Mouse (Mus musculus): ENCODE data around the gene Glis3. TPM values are rescaled to one million over a fixed set of nuclear protein-coding genes. Genes with fewer than 3 reads are reported as not detected.

Gene Glis3
- polyA plus RNA-seq (2012; rRNA removed) = 3.1 and 4.5 TPM in 2 replicates
- polyA plus RNA-seq (2014; fragmentation: Nextera tagmentation; extraction: Ambion mirVana) = 2.9 and 5.1 TPM in 2 replicates

GRCm38 (mm10) chr19:28679776-28680391, at the start of gene Glis3:
Glis3 (minus strand) TSS chr19:28680077.
- peak within 1 kb of the TSS; percentile 66 for H3K9ac ChIP-seq (ENCODE audit: low read depth, low read length, severe bottlenecking)
- DNase-seq (ENCODE audit: low spot score) = peak; percentile 68
- H3K36me3 ChIP-seq (ENCODE audit: control insufficient read depth, insufficient read depth, low read length) = no peaks in the 10 kb centered on the region
- H3K9me3 ChIP-seq (ENCODE audit: control insufficient read depth, low read length) = no peaks in the 10 kb centered on the region
- H3K27me3 ChIP-seq (ENCODE audit: control insufficient read depth, insufficient read depth, low read length) = peaks cover 13% of the 10 kb centered on the region; the same call in 1 of the 2 replicates
- WGBS = under 1% methylated on average over 38 of the region's 66 CpGs
- peaks cover 13% of the 10 kb centered on the region for H3K4me1 ChIP-seq (ENCODE audit: control insufficient read depth, insufficient read depth, low read length)
- ATAC-seq (ENCODE audit: low FRiP score, low read depth) = peak; percentile 91
- 0 out of 2 replicates have a peak within 1 kb of the TSS, but pooled peaks have one; percentile 20 for H3K27ac ChIP-seq (replicated peaks; ENCODE audit: low read depth, low read length)
- peak within 1 kb of the TSS; percentile 97 for H3K4me2 ChIP-seq (replicated peaks; ENCODE audit: low read depth, low read length, severe bottlenecking)
- TF ChIP-seq POLR2A (IDR thresholded peaks at IDR 0.05; ENCODE audit: borderline replicate concordance, extremely low read depth, insufficient read depth, insufficient read length) = no peak
- peak within 1 kb of the TSS; percentile 63 for H3K4me3 ChIP-seq (replicated peaks; ENCODE audit: low read length)

DNA sequence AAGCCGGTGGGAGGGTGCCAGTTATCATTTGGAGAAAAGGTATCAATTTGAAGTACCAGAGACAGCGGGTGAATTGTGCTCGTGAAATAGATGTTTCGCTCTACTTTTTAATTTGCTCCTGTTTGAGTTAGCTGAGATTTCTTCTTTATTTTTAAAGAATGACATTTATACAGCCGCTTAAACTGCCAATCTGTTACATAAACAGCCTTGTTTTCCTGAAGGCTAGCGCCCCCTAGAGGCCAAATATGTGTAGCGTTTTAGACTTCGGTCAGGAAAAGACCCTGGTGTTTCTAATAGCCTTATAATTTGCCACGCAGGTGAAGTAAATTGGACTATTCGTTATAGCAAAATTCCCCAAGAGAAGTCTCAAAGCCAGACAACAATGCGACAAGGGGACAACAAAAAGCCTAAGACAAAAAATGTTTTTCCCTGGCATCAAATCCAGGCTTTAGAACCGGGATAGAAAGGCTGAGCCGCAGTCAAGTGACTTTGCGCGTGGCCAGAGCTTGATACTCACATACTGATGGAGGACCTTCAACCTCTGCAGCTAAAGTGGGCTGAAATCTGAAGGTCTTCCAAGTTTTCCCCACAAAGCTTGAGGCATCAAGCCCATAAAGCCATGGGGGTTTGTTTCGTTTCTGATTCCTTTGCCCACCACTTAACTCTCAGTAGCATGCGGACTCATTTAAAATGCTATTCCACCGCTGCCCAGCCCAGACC, 46.4 kb upstream of the Glis3 start:
- no peaks in the 10 kb centered on the region for H3K36me3 ChIP-seq (ENCODE audit: control insufficient read depth, insufficient read depth, low read length)
- H3K27me3 ChIP-seq (ENCODE audit: control insufficient read depth, insufficient read depth, low read length) = no peaks in the 10 kb centered on the region
- 49% methylated on average over 18 of the region's 18 CpGs for WGBS
- H3K4me2 ChIP-seq (replicated peaks; ENCODE audit: low read depth, low read length, severe bottlenecking) = no peak overlapping the region
- DNase-seq (ENCODE audit: low spot score) (peak; percentile 80), ATAC-seq (ENCODE audit: low FRiP score, low read depth) (no peak)
- no peak for TF ChIP-seq POLR2A (IDR thresholded peaks at IDR 0.05; ENCODE audit: borderline replicate concordance, extremely low read depth, insufficient read depth, insufficient read length)
- no peaks in the 10 kb centered on the region for H3K4me1 ChIP-seq (ENCODE audit: control insufficient read depth, insufficient read depth, low read length)
- no peaks in the 10 kb centered on the region for H3K9me3 ChIP-seq (ENCODE audit: control insufficient read depth, low read length)
- no peak overlapping the region for H3K9ac ChIP-seq (ENCODE audit: low read depth, low read length, severe bottlenecking)
- H3K27ac ChIP-seq (replicated peaks; ENCODE audit: low read depth, low read length) = no peak overlapping the region
- no peak overlapping the region for H3K4me3 ChIP-seq (replicated peaks; ENCODE audit: low read length)

DNA sequence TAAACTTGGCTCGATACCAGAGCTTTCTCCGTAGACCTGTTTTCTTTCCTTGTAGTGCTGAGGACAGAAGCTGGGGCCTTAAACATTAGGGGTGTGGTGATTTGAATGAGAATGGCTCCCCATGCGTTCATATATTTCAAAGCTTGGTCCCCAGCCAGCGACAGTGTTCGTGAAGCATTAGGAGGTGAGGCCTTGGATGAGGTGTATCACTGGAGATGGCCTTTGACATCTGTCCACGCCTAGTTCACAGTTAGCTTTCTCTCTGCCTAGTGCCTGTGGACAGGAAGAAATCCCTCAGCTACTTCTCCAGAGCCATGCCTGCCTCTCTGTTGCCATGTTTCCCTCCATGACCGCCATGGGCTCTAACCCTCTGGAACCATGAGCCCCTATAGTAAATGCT, 44.8 kb upstream of the Glis3 start:
- H3K9ac ChIP-seq (ENCODE audit: low read depth, low read length, severe bottlenecking) = no peak overlapping the region
- no peaks in the 10 kb centered on the region for H3K4me1 ChIP-seq (ENCODE audit: control insufficient read depth, insufficient read depth, low read length)
- no peaks in the 10 kb centered on the region for H3K36me3 ChIP-seq (ENCODE audit: control insufficient read depth, insufficient read depth, low read length)
- ATAC-seq (ENCODE audit: low FRiP score, low read depth) (no peak), DNase-seq (ENCODE audit: low spot score) (no peak)
- TF ChIP-seq POLR2A (IDR thresholded peaks at IDR 0.05; ENCODE audit: borderline replicate concordance, extremely low read depth, insufficient read depth, insufficient read length) = no peak
- H3K27ac ChIP-seq (replicated peaks; ENCODE audit: low read depth, low read length) = no peak overlapping the region
- no peaks in the 10 kb centered on the region for H3K9me3 ChIP-seq (ENCODE audit: control insufficient read depth, low read length)
- 84% methylated on average over 7 of the region's 7 CpGs for WGBS
- H3K4me3 ChIP-seq (replicated peaks; ENCODE audit: low read length) = no peak overlapping the region
- no peaks in the 10 kb centered on the region for H3K27me3 ChIP-seq (ENCODE audit: control insufficient read depth, insufficient read depth, low read length)
- no peak overlapping the region for H3K4me2 ChIP-seq (replicated peaks; ENCODE audit: low read depth, low read length, severe bottlenecking)

GRCm38 (mm10) chr19:28722626-28723025, 42.7 kb upstream of the Glis3 start:
- H3K27ac ChIP-seq (replicated peaks; ENCODE audit: low read depth, low read length) = no peak overlapping the region
- DNase-seq (ENCODE audit: low spot score) = no peak
- H3K9me3 ChIP-seq (ENCODE audit: control insufficient read depth, low read length) = no peaks in the 10 kb centered on the region
- no peak overlapping the region for H3K4me2 ChIP-seq (replicated peaks; ENCODE audit: low read depth, low read length, severe bottlenecking)
- H3K27me3 ChIP-seq (ENCODE audit: control insufficient read depth, insufficient read depth, low read length) = no peaks in the 10 kb centered on the region
- no peak overlapping the region for H3K9ac ChIP-seq (ENCODE audit: low read depth, low read length, severe bottlenecking)
- no peak for TF ChIP-seq POLR2A (IDR thresholded peaks at IDR 0.05; ENCODE audit: borderline replicate concordance, extremely low read depth, insufficient read depth, insufficient read length)
- no peak for ATAC-seq (ENCODE audit: low FRiP score, low read depth)
- H3K4me3 ChIP-seq (replicated peaks; ENCODE audit: low read length) = no peak overlapping the region
- WGBS = 72% methylated on average over 4 of the region's 4 CpGs
- H3K36me3 ChIP-seq (ENCODE audit: control insufficient read depth, insufficient read depth, low read length) = no peaks in the 10 kb centered on the region
- H3K4me1 ChIP-seq (ENCODE audit: control insufficient read depth, insufficient read depth, low read length) = no peaks in the 10 kb centered on the region

DNA sequence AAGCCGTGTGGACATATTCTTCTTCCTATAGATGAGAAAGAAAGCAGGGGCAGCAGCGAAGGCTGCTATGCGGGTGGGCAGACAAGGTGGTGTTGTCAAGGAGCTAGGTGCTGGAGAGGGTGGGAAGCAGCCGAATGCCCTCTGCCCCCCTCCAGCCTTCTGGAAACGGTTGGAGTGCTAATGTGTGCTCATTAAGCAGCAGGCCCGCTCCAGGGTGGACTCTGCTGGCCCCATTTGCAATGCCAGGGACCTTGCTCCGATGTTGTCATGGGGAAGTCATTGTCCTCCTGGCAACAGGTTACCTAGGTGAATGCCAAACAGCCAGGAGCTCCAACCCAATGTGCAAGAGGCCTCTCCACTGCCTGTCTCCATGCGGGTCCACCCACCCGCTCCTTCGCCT, 42.0 kb upstream of the Glis3 start:
- H3K4me3 ChIP-seq (replicated peaks; ENCODE audit: low read length) = no peak overlapping the region
- H3K9ac ChIP-seq (ENCODE audit: low read depth, low read length, severe bottlenecking) = no peak overlapping the region
- 81% methylated on average over 10 of the region's 10 CpGs for WGBS
- TF ChIP-seq POLR2A (IDR thresholded peaks at IDR 0.05; ENCODE audit: borderline replicate concordance, extremely low read depth, insufficient read depth, insufficient read length) = no peak
- H3K9me3 ChIP-seq (ENCODE audit: control insufficient read depth, low read length) = no peaks in the 10 kb centered on the region
- H3K36me3 ChIP-seq (ENCODE audit: control insufficient read depth, insufficient read depth, low read length) = no peaks in the 10 kb centered on the region
- H3K27ac ChIP-seq (replicated peaks; ENCODE audit: low read depth, low read length) = no peak overlapping the region
- H3K27me3 ChIP-seq (ENCODE audit: control insufficient read depth, insufficient read depth, low read length) = no peaks in the 10 kb centered on the region
- DNase-seq (ENCODE audit: low spot score) (no peak), ATAC-seq (ENCODE audit: low FRiP score, low read depth) (no peak)
- no peak overlapping the region for H3K4me2 ChIP-seq (replicated peaks; ENCODE audit: low read depth, low read length, severe bottlenecking)
- H3K4me1 ChIP-seq (ENCODE audit: control insufficient read depth, insufficient read depth, low read length) = no peaks in the 10 kb centered on the region
